Mouse (Mus musculus): ENCODE results near the gene Cpeb3.
"Not testable (repeated sequence)": the region's sequence is repeated elsewhere in the genome, so short reads cannot be mapped to it uniquely, and the experiment has no call there.

The Cpeb3 gene

GRCm38 (mm10) chr19:37207303-37208175 is 862 bp downstream of the Cpeb3 start, which contains the start of gene March5:
TSS of gene March5 (plus strand) at chr19:37207543.
- in situ Hi-C loops (cut with MboI, MseI), result no loop called here

GRCm38 (mm10) chr19:37206641-37207302 is 1.6 kb downstream of the Cpeb3 start:
- in situ Hi-C loops (cut with MboI, MseI), result no loop called here

- in situ Hi-C loops (cut with MboI, MseI), result not testable (repeated sequence)
Observed at GRCm38 (mm10) chr19:37205155-37205554, 3.2 kb downstream of the Cpeb3 start.

- in situ Hi-C loops (cut with MboI, MseI), result no loop called here
Observed at GRCm38 (mm10) chr19:37203371-37203770, 5.0 kb downstream of the Cpeb3 start.

GRCm38 (mm10) chr19:37199889-37200288 is 8.5 kb downstream of the Cpeb3 start:
- in situ Hi-C loops (cut with MboI, MseI), result loop anchor here (10.0 kb wide), 1 partner anchor 155 kb away; no protein-coding TSS in a partner anchor

GRCm38 (mm10) chr19:37198165-37198880 is 10.1 kb downstream of the Cpeb3 start:
- in situ Hi-C loops (cut with MboI, MseI), result loop anchor here (10.0 kb wide), 1 partner anchor 154 kb away; no protein-coding TSS in a partner anchor

- in situ Hi-C loops (cut with MboI, MseI), result loop anchor here (10.0 kb wide), 1 partner anchor 148 kb away; no protein-coding TSS in a partner anchor
Observed at GRCm38 (mm10) chr19:37192475-37193058, 15.8 kb downstream of the Cpeb3 start.

- in situ Hi-C loops (cut with MboI, MseI), result no loop called here
Observed at GRCm38 (mm10) chr19:37188366-37188948, 19.9 kb downstream of the Cpeb3 start.

- in situ Hi-C loops (cut with MboI, MseI), result loop anchor here (10.0 kb wide), 1 partner anchor 1217 kb away; the partner anchor contains the start of gene Slc35g1
Observed at GRCm38 (mm10) chr19:37177819-37178708, 30.3 kb downstream of the Cpeb3 start.

GRCm38 (mm10) chr19:37176879-37177462 is 31.4 kb downstream of the Cpeb3 start:
- in situ Hi-C loops (cut with MboI, MseI), result loop anchor here (10.0 kb wide), 1 partner anchor 1218 kb away; the partner anchor contains the start of gene Slc35g1

GRCm38 (mm10) chr19:37175919-37176318 is 32.5 kb downstream of the Cpeb3 start:
- in situ Hi-C loops (cut with MboI, MseI), result loop anchor here (10.0 kb wide), 1 partner anchor 1219 kb away; the partner anchor contains the start of gene Slc35g1

GRCm38 (mm10) chr19:37175436-37175805 is 33.0 kb downstream of the Cpeb3 start:
- in situ Hi-C loops (cut with MboI, MseI), result loop anchor here (10.0 kb wide), 1 partner anchor 1219 kb away; the partner anchor contains the start of gene Slc35g1

- in situ Hi-C loops (cut with MboI, MseI), result loop anchor here (10.0 kb wide), 1 partner anchor 1220 kb away; the partner anchor contains the start of gene Slc35g1
Observed at GRCm38 (mm10) chr19:37174716-37175435, 33.5 kb downstream of the Cpeb3 start.

- in situ Hi-C loops (cut with MboI, MseI), result loop anchor here (10.0 kb wide), 1 partner anchor 1221 kb away; the partner anchor contains the start of gene Slc35g1
Observed at GRCm38 (mm10) chr19:37174116-37174715, 34.2 kb downstream of the Cpeb3 start.

- in situ Hi-C loops (cut with MboI, MseI), result loop anchor here (10.0 kb wide), 1 partner anchor 1221 kb away; the partner anchor contains the start of gene Slc35g1
Observed at GRCm38 (mm10) chr19:37173331-37174115, 34.9 kb downstream of the Cpeb3 start.

GRCm38 (mm10) chr19:37172566-37173130 is 35.8 kb downstream of the Cpeb3 start:
- in situ Hi-C loops (cut with MboI, MseI), result loop anchor here (10.0 kb wide), 1 partner anchor 1222 kb away; the partner anchor contains the start of gene Slc35g1

GRCm38 (mm10) chr19:37172096-37172495 is 36.3 kb downstream of the Cpeb3 start:
- in situ Hi-C loops (cut with MboI, MseI), result loop anchor here (10.0 kb wide), 1 partner anchor 1223 kb away; the partner anchor contains the start of gene Slc35g1

Data from regulatory T cell (primary cell).